Mouse (Mus musculus): ENCODE measurements around the gene Lpar2.

The Lpar2 gene

DNA sequence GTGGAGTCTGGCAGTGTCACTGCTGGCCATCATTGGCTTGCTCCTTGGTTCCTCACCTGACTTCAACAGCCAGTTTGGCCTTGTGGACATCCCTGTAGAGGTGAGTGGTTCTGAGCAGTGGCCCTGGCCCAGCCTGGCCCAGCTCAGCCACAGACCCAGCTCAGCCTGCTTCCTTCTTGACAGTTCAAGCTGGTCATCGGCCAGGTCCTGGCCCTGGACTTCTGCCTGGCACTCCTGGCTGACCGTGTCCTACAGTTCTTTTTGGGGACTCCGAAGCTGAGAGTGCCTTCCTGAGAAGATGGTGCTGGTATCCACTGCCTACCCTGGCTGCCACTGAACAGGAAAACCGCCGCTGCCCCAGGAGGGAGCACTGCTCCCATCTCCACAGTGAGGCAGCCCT, 15.0 kb upstream of the Lpar2 start:
- no peak for DNase-seq (ENCODE audit: low spot score)

DNA sequence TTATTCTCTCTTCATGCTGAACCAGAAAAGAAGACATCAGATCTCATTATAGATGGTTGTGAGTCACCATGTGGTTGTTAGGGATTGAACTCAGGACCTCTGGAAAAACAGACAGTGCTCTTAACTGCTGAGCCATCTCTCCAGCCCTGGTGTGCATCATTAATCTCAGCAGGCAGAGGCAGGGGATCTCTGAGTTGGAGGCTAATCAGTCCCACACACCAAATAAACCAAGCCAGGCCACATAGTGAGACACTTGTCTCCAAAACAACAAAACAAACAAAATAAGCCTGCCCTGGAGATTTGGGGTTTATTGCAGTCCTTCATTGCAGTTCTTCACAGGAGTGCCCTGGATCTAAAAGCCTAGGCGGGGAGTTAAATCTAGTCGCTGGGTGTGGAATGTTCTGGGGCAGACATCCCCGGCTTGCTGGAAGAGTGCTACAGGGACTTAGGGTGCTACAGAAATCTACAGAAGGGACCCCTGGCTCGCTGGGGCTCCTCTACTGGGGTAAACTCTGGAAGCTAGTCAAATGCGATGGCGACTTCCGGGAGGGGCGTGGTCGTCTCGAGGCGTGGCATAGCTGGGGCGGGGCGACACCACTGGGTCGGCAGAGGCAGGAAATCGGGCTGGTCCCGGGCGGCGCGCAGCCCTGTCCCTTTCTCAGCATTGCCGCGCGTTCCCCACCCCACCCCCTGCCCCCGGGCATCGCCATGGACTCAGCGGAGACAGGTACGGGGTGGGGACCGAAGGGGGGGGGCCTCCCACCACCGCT, 13.9 kb upstream of the Lpar2 start, which contains the start of gene Gmip:
Gene Gmip, plus strand, starts transcription at position 586 of the 770 bp plus-strand sequence.
- no peak for DNase-seq (ENCODE audit: low spot score)

DNA sequence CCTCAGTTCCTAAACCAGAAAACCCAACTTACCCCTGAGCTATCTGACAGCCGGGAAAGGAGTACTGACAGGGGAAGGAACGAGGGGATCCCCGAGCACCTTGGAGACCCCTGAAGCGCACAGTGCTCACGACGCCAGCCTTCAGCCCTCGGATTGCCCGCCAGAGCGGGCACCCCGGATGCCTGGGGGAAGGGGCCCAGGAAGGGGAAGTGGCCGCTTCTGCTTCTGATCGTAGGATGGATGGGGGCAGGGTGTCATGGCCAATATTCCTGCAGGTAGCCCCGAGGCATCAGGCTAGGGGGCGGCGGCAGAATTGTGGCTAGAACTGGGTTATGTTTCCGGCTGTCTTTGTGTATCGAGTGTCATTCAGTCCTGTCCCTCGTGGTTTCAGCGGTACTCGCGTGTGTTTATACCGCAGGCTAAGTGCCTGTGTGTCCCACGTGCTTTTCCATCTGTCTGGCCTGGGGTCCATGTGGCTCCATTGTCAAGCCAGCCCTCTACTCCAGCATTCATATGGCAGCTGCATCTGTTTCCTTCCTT, 13.3 kb upstream of the Lpar2 start:
- no peak for DNase-seq (ENCODE audit: low spot score)

DNA sequence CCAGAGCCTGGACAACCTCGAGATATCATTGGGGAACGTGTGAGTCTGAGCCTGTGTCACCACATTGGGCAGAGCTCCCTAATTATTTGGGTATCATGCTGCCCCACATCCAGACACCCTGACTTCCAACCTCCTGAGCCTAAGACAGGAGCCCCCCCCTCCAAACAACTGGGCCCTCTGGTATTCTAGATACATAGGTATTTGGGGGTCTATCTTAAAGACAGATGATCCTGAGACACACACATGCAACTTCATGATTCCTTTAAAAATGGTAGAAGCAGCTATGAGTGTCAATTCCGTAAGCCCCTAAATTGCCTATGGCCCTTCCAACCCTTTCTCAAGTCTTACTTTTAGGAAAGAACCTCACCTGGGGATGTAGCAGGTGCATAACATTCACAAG, 12.4 kb upstream of the Lpar2 start:
- DNase-seq (ENCODE audit: low spot score), result no peak

DNA sequence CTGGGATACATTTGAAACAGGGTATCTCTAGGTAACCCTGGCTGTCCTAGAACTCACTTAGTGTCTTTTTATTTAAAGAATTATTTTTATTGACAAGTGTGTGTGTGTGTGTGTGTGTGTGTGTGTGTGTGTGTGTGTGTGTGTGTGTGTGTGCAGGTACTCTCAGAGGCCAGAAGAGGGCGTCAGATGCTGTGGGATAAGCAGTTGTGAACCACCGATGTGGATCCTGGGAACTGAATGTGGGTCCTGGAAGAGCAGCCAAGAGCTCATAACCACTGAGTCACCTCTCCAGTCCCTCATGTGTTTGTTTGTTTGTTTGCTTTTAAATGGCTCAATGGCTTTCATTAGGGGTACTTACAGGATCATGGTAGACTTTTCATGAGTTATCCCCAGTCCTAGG, 7.3 kb upstream of the Lpar2 start:
- no peak for DNase-seq (ENCODE audit: low spot score)

DNA sequence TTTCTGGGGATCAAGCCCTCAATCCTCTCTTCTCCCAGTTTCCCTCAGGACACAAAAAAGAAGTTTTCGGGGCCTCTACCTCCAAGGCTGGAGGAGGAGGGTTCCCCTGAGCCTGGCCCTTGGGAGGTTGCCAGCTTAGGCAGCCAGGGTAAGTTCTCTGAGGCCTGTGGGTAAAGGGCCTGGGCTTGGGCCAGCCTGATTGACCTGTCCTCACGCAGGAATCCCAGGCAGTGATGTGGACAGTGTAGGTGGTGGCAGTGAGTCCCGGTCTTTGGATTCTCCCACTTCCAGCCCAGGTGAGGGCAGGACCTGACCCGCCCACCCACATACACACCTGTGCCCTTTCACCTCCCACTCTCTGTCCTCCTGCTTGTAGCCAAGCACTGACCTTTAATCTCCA, 6.8 kb upstream of the Lpar2 start:
- DNase-seq (ENCODE audit: low spot score), result no peak

DNA sequence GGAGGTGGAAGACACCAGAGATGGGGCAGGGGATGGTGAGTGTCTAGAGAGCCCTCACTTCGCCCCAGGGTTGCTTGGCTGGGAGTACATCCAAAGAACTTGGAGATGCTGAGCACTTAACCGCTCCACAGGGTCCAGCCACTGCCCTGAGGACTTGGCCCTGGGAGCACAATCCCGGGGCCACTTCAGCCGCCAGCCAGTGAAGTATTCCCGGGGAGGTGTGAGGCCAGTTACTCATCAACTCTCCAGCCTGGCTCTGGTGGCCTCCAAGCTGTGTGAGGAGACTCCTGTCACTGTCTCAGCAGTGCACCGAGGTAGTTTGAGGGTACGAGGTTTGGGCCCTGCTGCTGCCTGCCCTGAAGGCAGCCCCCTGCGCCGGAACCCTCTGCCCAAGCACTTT, 1.8 kb upstream of the Lpar2 start:
- no peak for DNase-seq (ENCODE audit: low spot score)

DNA sequence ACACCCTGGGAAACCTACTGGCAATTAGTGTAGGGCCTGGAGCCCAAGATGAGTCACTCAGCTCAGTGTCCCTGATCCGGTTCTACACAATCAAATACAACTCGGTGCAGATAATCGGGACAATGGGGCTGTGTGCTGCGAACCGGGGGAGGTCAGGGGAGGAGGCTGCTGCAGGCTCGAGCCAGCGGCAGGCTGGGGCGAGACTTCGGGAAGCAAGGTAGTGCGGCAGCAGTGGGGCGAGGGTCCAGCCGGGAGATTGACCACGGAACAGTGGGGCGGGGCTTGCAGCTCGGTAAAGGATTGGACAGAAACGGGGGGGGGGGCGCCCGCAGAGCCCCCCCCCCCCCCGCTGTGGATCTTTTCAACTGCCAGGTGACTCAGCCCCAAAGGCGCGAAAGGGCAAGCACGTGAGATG, 251 bp upstream of the Lpar2 start:
- no peak for DNase-seq (ENCODE audit: low spot score)

DNA sequence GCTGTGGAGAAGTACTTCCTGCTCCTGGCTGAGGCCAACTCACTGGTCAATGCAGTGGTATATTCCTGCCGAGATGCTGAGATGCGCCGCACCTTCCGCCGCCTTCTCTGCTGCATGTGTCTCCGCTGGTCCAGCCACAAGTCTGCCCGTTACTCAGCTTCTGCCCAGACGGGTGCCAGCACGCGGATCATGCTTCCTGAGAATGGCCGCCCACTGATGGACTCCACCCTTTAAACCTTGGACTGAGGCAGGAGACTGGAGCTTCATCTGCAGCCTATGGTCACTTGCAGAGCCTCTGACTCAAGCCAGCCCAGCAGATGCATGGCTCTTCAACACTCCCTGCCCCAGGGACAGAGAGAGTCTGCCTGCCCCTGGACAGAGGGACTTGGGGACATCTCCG, 4.1 kb downstream of the Lpar2 start:
- no peak for DNase-seq (ENCODE audit: low spot score)

DNA sequence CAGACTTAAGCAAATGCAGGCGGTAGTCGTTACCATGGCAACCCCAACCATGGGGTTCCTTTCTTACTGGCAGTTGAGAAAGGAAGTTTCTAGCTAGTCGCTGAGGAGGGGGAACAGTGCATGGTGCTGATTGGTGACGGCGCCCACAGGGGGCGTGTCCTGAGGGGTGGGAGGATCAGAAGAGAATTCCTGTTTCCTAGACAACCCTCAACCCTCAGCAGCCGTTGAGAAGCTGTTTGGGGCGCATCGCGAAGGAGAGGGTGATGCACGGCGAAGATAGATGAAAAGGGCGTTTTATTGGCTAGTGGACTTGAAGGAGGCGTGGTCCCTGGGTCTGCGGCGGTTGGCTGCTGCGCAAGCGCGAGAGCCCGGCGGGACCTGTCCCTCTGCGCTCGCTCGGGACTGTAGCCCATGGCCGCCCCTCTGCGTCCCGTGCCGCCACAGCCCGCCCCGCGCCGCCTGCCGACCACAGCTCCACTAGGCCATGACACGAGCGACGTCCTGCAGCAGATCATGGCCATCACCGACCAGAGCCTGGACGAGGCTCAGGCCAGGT, 10.1 kb downstream of the Lpar2 start, which contains the start of gene Pbx4:
Gene Pbx4, plus strand, starts transcription at position 194 of the 556 bp plus-strand sequence.
- DNase-seq (ENCODE audit: low spot score), result peak; percentile 52

DNA sequence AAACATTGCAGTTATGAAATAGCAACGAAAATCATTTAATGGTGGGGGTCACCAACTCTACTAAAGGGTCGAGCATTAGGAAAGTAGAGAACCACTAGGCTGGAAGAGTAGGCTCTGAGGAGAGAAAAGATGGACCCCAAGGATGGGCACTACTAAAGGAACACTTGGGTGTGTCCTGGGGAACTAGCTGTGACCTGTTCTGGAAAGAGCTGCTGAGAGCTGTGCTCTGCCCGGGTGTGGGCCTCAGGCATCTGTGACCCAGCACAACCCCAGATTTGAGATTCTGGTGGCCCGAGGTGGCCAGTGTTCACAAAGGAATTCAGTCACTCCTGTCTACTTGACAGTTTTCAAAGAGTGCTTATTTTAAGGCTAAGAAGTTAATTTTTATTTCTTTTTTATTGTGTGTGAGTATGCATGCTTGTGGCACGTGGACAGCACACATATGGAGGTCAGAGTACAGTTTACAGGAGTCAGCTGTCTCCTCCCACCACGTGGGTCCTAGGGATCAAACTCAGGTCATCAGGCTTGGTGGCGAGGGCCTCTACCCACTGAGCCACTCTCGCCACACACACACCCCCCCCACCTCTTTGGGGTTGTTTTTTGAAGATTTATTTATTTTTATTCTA, 14.9 kb downstream of the Lpar2 start:
- DNase-seq (ENCODE audit: low spot score), result no peak

DNA sequence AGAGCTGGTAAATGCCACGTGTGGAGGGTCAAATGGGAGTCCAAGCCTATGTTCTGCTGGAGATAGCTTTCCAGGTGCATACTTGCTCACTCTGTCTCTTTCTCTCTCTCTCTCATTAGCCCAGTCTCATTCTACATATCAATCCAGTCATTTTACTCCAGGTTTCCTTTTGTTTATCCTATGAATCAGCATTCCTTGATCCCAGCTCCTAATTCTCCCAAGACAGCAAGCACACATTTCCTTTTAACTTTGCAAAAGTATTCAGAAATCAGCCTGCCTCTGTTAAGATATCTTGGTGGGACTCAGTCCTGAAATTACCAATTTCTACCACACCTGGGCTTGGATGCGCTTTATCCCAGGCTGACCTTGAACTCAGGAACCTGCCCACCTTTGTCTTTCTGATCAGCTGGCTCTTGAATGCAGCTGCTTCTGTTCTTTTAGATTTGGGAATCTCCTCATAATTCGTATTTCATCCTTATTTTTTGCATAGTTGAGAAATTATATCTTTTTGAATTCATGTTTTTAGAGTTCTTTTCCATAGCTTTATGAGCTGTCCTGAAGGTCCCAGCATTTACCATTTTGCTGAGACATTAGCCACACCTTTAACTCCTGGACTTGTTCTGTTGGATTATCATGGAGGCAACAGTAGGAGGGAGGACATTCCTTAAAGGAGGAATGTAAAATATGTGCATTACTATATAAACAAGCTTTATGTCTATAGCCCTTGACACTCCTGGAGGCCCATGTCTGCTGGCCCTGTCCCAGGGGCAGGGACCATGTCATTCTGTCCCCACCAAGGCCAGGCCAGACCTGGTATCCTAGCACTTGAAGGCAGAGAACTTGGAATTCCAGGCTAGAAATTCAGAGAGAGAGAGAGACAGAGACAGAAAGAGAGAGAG, 25.2 kb downstream of the Lpar2 start:
- no peak for DNase-seq (ENCODE audit: low spot score)

DNA sequence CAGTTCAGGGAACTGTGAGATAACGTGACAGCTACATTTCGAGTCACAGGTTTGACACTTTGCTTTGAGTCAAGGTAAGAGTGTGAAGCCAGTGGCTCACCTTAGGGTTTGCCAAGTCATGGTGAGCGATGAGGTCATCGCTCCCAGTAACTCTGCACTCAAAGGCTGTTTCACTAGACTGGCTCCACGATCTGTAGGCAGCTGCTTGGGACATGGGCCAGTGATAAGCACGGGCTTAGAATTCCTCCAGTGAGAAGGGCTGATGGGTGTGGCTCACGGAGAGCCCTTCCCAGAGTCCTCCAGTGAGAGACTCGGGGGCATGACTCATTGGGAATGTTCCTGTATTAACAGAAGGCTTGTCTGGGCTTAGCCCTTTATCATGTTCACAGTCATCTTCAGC, 26.7 kb downstream of the Lpar2 start:
- DNase-seq (ENCODE audit: low spot score), result no peak

DNA sequence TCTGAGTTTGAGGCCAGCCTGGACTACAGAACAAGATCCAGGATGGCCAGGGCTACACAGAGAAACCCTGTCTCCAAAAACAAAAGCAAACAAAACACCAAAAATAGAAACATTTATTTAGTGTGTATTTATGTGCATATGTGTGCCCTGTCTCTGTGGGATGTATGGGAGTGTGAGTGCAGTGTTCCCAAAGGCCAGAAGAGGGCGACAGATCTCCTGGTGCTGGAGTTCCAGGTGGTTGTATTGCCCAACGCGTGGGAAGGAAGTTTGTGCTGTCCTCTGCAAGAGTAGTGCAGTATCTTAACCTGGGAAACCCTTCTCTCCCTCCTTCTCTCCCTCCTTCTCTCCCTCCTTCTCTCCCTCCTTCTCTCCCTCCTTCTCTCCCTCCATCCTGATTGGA, 27.7 kb downstream of the Lpar2 start:
- DNase-seq (ENCODE audit: low spot score), result no peak

DNA sequence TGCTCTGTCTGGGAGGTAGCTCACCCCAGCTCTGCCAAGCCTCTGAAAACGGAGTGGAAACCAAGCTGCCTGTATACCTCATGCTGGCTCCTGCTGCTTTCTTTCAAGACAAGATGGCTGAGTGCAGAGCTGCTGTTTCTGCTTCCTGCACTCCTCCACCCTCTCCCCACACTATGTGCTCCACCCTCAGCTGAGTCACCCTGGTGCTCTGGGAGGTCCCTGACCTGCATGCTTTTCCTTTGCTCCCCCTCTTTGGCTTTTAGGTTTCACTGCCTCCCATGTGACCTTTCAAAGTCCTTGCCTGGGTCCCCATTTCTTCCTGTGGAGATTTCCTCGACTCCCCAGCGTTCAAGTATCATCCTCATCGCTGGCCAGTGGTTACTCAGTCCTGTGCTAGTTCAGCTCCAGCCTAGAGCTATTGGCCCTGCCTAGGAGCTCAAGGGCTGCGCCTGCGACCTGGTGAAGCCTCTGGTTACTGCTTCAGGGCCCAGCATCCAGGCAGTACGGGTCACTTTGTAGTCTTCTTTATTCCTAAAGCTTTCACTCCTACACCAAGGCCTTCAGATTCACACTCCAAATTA, 28.8 kb downstream of the Lpar2 start:
- DNase-seq (ENCODE audit: low spot score), result no peak

DNA sequence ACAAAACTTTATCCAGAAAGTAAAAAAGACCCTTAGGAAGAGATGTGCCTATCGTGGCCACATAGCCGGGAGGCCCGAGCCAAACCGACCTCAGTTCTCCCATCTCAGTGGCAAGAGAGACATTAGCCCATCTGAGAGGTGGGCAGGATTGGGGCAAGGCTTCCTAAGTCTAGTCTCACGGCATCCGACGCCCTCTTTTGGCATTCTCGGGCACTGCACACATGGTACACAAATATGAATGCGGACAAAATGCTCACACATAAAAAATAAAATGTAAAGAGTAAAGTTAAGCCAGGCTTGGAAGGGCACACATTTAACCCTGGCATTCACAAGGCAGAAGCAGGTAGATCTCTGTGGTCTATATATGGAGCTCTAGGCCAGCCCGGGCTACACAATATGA, 31.6 kb downstream of the Lpar2 start:
- DNase-seq (ENCODE audit: low spot score), result no peak

DNA sequence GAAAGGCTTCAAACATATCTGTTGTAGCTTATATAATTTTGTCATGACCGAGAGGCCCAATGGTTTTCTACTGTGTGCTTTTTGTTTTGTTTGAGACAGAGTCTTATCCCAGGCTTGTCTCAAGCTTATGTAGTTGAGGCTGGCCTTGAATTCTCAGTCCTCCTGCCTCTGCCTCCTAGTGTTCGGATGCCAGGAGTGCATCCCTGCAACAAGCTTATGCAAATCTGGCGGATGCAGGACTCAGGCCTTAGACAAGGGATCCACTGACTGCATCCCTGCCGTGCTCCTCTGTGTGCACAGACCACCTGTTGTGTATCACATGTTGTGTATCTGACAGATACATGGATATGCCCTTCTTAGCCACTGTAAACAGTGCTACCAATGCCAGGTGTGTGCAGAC, 38.6 kb downstream of the Lpar2 start:
- DNase-seq (ENCODE audit: low spot score), result no peak

DNA sequence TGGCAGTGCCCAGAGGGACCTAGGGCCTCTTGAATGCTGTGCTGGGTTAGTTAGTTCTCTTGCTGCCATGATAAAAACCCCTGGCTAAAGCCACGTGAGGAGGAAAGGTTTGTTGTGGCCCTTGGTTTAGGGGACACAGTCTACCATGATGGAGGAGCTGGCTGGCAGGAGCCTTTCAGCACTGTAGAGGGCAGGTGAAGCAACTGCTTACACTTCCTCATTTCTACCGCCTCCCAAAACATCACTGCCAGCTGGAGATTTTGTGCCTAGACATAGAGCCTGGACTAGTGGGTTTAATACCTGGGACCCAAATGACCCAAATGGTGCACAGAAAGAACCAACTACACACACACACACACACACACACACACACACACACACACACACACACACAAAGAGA, 39.0 kb downstream of the Lpar2 start:
- no peak for DNase-seq (ENCODE audit: low spot score)

DNA sequence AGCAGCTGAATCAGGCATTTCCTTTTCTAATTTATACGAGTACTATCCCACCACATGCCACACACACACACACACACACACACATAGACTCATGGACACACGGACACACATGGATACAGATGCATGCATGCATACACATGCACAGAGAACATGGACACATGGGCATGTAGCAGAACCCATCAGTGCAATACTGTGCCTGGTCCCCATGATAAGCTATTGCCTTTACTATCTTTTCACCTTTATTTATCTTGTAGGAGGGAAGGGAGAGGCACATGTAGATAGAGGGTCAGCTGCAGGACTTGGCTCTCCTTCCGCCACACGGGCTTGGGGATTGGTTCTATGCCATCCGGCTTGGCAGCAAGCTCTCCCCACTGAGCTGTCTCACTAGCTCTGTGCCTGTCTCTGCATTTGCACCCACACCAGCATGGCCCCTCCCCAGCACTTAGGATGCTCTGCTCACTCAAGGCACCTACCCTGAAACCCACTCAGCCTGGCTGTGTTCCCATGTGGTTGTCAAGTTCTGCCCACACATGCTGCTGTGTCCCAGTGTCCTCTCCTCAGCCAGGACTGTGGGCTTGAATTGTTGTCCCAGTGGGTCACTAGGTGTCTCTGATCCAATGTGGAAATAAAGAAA, 41.3 kb downstream of the Lpar2 start:
- no peak for DNase-seq (ENCODE audit: low spot score)

DNA sequence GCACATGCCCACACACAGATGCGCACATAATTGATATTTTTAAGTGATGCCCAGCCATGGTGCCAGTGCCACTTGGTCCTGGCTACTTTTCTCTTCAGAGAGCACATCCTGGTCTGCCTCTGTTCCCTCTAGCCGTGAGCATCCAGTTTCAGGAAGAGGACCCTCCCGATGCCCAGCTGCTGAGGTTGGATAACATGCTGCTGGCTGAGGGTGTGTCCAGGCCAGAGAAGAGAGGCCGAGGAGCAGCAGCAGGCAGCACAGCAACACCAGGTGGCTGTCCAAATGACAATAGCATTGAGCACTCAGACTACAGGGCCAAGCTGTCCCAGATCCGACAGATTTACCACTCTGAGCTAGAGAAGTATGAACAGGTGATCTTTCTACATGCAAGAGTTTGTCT, 42.0 kb downstream of the Lpar2 start:
- no peak for DNase-seq (ENCODE audit: low spot score)

DNA sequence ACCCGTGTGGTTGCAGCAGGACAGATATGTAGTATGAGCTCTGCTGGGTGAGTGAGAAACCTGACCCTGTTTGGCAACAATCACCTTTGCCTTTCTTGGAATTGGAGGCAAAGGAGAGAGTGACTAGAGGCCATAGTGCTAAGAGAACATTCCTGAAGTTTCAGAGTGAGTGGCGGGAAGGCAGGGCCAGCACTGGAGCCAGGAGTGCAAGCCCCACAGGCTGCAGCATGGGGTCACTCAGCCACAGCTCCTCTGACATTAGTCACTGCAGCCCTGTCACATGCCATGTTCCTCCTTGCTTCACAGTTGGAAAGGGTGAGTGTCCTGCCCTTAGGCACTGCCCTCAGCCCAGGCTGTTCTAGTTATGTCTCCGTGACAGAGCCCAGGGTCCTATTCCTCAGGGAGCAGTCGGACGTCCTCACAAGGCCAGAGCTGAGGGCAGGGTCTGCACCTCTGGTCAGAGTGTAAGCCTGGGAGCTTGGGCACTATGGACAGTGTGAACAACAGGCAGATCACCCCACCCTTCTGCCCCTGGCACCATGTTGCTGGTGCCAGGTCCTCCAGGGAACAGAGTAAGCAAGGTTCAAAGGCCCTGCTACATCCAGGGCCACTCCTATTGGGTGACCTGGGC, 45.6 kb downstream of the Lpar2 start:
- DNase-seq (ENCODE audit: low spot score), result no peak

All from ovary, postnatal 10 days (tissue).